Mouse (Mus musculus): Measurements from ENCODE around the gene Exoc7. TPM values are rescaled to one million over a fixed set of nuclear protein-coding genes. Genes with fewer than 3 reads are reported as not detected.

The Exoc7 gene
- polyA plus RNA-seq, 1 experiment from 2014 or later: 129 TPM

- no peaks in the 10 kb centered on the region; the same call in 1 of the 2 replicates for H3K27me3 ChIP-seq (ENCODE audit: control insufficient read depth, insufficient read depth, low read length)
- H3K36me3 ChIP-seq (ENCODE audit: control insufficient read depth, insufficient read depth, low read length): no peaks in the 10 kb centered on the region
- ATAC-seq (ENCODE audit: low read depth): peak; percentile 65
- no peak overlapping the region for H3K4me2 ChIP-seq (ENCODE audit: low read depth, low read length)
- 31% methylated on average over 18 of the region's 18 CpGs for WGBS
- H3K4me1 ChIP-seq (ENCODE audit: control insufficient read depth, insufficient read depth, low read length): peaks cover 21% of the 10 kb centered on the region
- H3K27ac ChIP-seq (ENCODE audit: low read depth, low read length): peak overlapping the region; percentile 76
- 0 out of 2 replicates have a peak overlapping the region, but pooled peaks have one; percentile 21 for H3K9ac ChIP-seq (replicated peaks; ENCODE audit: low read depth, low read length)
- H3K4me3 ChIP-seq (ENCODE audit: low read depth, low read length): no peak overlapping the region
- H3K9me3 ChIP-seq (ENCODE audit: control insufficient read depth, low read length): no peaks in the 10 kb centered on the region
These were observed 22.5 kb upstream of the Exoc7 start for GRCm38 (mm10) chr11:116329314-116330210.

DNA sequence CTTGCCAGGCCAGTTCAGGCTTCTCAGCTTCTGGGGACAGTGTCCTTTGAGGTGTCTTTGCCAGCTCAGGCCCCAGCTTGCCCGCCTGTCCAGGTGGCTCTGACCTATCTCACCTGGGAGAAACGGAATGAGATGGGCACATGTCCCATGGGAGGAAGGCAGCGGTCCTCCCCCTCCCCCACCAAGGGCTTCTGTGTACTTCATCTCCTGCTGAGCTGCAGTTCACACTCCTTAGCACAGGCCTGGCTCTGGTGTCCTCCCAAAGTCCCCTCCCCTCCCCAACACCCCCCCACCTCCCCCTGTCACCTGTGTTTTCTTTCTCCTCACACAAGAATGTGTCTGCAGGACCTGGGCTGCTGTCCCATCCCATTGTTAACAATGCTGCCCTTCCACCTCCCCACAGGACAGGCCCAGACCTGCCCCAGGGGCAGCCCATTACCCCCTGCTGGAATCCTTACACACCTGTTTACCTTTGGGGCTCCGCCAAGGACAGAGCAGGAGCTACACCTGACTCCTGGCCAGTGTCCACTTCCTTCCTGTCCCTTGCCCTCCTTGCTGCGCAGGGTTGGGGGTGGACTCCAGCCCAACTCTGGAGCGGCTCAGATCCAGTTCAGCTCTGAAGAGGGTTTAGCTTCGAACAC is 20.1 kb upstream of the Exoc7 start:
- no peaks in the 10 kb centered on the region for H3K36me3 ChIP-seq (ENCODE audit: control insufficient read depth, insufficient read depth, low read length)
- peaks cover 17% of the 10 kb centered on the region for H3K4me1 ChIP-seq (ENCODE audit: control insufficient read depth, insufficient read depth, low read length)
- H3K4me2 ChIP-seq (ENCODE audit: low read depth, low read length): no peak overlapping the region
- H3K9ac ChIP-seq (replicated peaks; ENCODE audit: low read depth, low read length): no peak overlapping the region
- no peaks in the 10 kb centered on the region for H3K9me3 ChIP-seq (ENCODE audit: control insufficient read depth, low read length)
- no peak for ATAC-seq (ENCODE audit: low read depth)
- H3K27me3 ChIP-seq (ENCODE audit: control insufficient read depth, insufficient read depth, low read length): no peaks in the 10 kb centered on the region
- WGBS: 78% methylated on average over 7 of the region's 7 CpGs
- no peak overlapping the region for H3K4me3 ChIP-seq (ENCODE audit: low read depth, low read length)
- H3K27ac ChIP-seq (ENCODE audit: low read depth, low read length): no peak overlapping the region

DNA sequence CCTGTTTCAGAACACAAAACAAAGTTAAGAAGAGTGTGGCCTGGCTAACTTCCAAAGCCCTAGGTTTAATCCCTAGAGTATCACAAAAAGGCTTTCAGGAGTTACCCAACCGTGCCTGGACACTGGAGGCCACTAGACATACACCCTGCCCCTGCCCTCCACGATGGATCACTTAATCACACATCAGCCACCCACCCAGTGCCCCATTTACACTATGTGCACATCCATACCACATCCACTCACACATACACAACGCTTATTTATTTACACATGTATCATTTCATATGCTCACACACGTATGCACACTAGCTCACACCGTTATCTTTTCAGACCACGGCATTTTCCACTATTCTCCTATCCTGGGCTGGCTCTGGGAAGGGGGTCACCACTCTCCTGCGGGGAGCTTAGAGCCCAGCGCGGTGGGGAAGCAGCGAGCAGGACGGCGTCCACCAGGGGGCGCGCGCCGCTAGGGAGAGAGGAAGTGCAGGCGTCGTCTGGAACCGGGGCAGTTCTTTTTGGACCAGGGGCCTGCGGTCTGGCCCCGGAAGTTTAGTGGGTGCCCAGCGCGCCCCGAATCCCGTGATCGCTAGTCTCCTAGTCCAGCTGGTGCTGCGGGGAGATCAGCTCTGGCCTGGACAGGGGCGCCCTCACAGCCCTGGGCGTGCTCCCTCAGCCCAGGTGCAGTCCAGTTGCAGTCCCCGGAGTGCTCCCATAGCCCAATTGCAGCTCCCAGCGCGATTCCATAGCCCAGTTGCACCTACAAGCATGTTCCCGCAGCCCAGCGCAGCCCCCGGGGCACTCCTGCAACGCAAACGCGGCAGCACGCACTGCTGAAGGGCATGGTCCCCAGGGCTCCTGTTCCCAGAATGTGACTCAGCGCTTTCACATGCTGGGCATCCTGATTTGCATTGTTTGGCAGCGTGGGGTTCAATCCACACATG is 12.0 kb upstream of the Exoc7 start:
- Histone ChIP-seq H3K9ac (replicated peaks; ENCODE audit: low read depth, low read length) (peak overlapping the region; percentile 54), H3K27ac (ENCODE audit: low read depth, low read length) (no peak overlapping the region), H3K4me2 (ENCODE audit: low read depth, low read length) (peak overlapping the region; percentile 91), H3K36me3 (ENCODE audit: control insufficient read depth, insufficient read depth, low read length) (no peaks in the 10 kb centered on the region), H3K9me3 (ENCODE audit: control insufficient read depth, low read length) (no peaks in the 10 kb centered on the region), H3K27me3 (ENCODE audit: control insufficient read depth, insufficient read depth, low read length) (no peaks in the 10 kb centered on the region), H3K4me3 (ENCODE audit: low read depth, low read length) (peak overlapping the region; percentile 32), H3K4me1 (ENCODE audit: control insufficient read depth, insufficient read depth, low read length) (peaks cover 5% of the 10 kb centered on the region; the same call in 1 of the 2 replicates)
- ATAC-seq (ENCODE audit: low read depth): peak; percentile 80
- 2% methylated on average over 41 of the region's 41 CpGs for WGBS

DNA sequence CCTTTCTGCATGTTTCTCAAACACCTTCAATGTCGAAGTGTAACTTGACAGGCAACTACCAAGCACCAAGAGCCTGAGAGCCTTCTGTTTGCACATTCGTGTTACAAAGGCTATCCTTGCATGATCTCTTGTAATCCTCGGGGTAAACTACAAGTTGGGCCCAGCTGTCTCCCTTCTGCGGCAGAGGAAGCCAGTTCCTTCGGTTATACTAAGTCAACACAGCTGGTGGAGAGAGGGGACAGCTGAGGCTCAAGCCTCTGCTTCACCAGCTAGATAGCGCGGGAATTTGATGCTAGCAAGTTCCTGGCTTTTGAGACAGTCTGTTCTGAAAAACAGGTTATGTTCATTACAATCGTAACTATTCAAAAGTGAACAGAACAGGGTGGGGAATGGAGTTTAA is 5.3 kb upstream of the Exoc7 start:
- H3K27me3 ChIP-seq (ENCODE audit: control insufficient read depth, insufficient read depth, low read length): no peaks in the 10 kb centered on the region
- H3K27ac ChIP-seq (ENCODE audit: low read depth, low read length): no peak overlapping the region
- no peaks in the 10 kb centered on the region for H3K4me1 ChIP-seq (ENCODE audit: control insufficient read depth, insufficient read depth, low read length)
- WGBS: 62% methylated on average over 8 of the region's 8 CpGs
- no peak overlapping the region for H3K4me3 ChIP-seq (ENCODE audit: low read depth, low read length)
- ATAC-seq (ENCODE audit: low read depth): no peak
- H3K4me2 ChIP-seq (ENCODE audit: low read depth, low read length): no peak overlapping the region
- H3K36me3 ChIP-seq (ENCODE audit: control insufficient read depth, insufficient read depth, low read length): no peaks in the 10 kb centered on the region
- H3K9me3 ChIP-seq (ENCODE audit: control insufficient read depth, low read length): no peaks in the 10 kb centered on the region
- no peak overlapping the region for H3K9ac ChIP-seq (replicated peaks; ENCODE audit: low read depth, low read length)

GRCm38 (mm10) chr11:116311169-116311568 is 4.1 kb upstream of the Exoc7 start:
- H3K27me3 ChIP-seq (ENCODE audit: control insufficient read depth, insufficient read depth, low read length): no peaks in the 10 kb centered on the region
- H3K27ac ChIP-seq (ENCODE audit: low read depth, low read length): peak overlapping the region; percentile 25; the same call in 1 of the 2 replicates
- 34% methylated on average over 8 of the region's 8 CpGs for WGBS
- H3K9ac ChIP-seq (replicated peaks; ENCODE audit: low read depth, low read length): no peak overlapping the region
- no peak for ATAC-seq (ENCODE audit: low read depth)
- H3K36me3 ChIP-seq (ENCODE audit: control insufficient read depth, insufficient read depth, low read length): no peaks in the 10 kb centered on the region
- no peaks in the 10 kb centered on the region for H3K9me3 ChIP-seq (ENCODE audit: control insufficient read depth, low read length)
- H3K4me1 ChIP-seq (ENCODE audit: control insufficient read depth, insufficient read depth, low read length): no peaks in the 10 kb centered on the region
- H3K4me2 ChIP-seq (ENCODE audit: low read depth, low read length): no peak overlapping the region
- no peak overlapping the region for H3K4me3 ChIP-seq (ENCODE audit: low read depth, low read length)

DNA sequence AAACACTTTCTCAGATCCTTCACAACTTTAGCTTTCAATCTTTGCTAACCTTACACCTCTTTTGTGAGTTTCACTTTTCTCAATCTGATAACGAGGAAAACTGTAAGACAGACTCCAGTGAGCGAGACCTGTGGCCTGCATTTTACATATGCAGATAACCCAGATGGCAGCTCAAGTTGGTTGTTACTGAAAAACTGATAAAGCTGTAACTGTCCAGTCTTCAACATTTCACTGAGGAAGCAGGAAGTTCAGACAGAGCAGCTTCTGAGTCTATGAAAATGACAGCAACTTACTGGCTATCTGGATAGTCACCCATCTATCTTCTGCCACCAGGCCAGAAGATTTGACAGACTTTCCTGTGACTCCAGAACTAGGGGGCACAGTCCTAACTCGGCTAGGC is 2.6 kb upstream of the Exoc7 start:
- Histone ChIP-seq H3K27me3 (ENCODE audit: control insufficient read depth, insufficient read depth, low read length) (no peaks in the 10 kb centered on the region), H3K4me3 (ENCODE audit: low read depth, low read length) (no peak overlapping the region), H3K9me3 (ENCODE audit: control insufficient read depth, low read length) (no peaks in the 10 kb centered on the region), H3K9ac (replicated peaks; ENCODE audit: low read depth, low read length) (no peak overlapping the region), H3K4me1 (ENCODE audit: control insufficient read depth, insufficient read depth, low read length) (peaks cover 5% of the 10 kb centered on the region), H3K36me3 (ENCODE audit: control insufficient read depth, insufficient read depth, low read length) (0 out of 2 replicates have a peak, but pooled peaks cover 3% of the 10 kb centered on the region), H3K27ac (ENCODE audit: low read depth, low read length) (no peak overlapping the region), H3K4me2 (ENCODE audit: low read depth, low read length) (no peak overlapping the region)
- WGBS: 80% methylated on average over 3 of the region's 3 CpGs
- no peak for ATAC-seq (ENCODE audit: low read depth)

GRCm38 (mm10) chr11:116307762-116308531 is 914 bp upstream of the Exoc7 start:
- H3K27ac ChIP-seq (ENCODE audit: low read depth, low read length): no peak overlapping the region
- WGBS: 92% methylated on average over 12 of the region's 12 CpGs
- ATAC-seq (ENCODE audit: low read depth): no peak

More at GRCm38 (mm10) chr11:116307762-116308531, 914 bp upstream of the Exoc7 start:
- Histone ChIP-seq H3K9me3 (ENCODE audit: control insufficient read depth, low read length) (no peaks in the 10 kb centered on the region), H3K4me3 (ENCODE audit: low read depth, low read length) (no peak overlapping the region), H3K4me2 (ENCODE audit: low read depth, low read length) (no peak overlapping the region), H3K4me1 (ENCODE audit: control insufficient read depth, insufficient read depth, low read length) (peaks cover 5% of the 10 kb centered on the region), H3K36me3 (ENCODE audit: control insufficient read depth, insufficient read depth, low read length) (peaks cover 12% of the 10 kb centered on the region), H3K27me3 (ENCODE audit: control insufficient read depth, insufficient read depth, low read length) (no peaks in the 10 kb centered on the region), H3K9ac (replicated peaks; ENCODE audit: low read depth, low read length) (no peak overlapping the region)

Measured in neural tube, embryonic 14.5 days (tissue).